In the genomic region with DNA sequence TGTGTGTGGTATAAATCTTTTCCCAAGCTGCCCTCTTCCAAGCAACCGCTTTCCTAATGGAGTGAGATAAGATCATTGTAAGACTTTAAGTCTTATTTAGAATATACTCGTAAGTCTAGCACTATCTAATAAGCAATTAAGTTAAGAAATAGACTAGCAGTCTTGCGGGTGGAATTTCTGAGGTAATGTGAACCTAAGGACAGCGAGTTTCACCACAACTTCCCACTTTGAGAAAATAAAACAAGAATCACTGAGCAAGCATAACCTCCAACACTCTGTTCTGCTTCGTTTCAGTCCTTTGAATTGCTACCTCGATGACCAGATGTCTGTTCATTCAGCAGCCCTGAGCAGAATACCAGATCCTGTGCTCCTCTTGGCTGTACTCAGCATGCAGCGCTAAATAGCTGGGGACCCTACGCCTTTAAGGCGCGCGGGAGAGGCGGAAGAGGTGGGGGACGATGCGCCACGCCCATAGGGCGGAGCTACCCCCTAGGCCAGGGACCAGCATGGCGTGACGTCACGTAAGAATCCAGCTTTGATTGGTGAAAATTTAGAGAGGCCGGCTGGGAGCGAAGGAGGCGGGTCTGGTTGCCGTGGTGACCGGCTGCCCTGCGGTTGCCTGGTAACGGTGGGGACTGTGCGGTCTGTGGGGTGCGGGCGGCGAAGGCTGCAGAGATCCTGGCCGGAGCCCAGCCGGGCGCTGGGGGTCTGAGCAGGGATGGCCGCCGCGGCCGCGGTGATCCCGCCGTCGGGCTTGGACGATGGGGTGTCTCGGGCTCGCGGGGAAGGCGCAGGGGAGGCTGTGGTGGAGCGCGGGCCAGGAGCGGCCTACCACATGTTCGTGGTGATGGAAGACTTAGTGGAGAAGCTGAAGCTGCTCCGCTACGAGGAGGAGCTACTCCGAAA, we compare ENCODE assay signal across 8 mouse cellular contexts. TPM values are rescaled to one million over a fixed set of nuclear protein-coding genes. Genes with fewer than 3 reads are reported as not detected.
A peak's percentile ranks its signal among the peaks of the same experiment; 100 is the strongest.
DNase-seq lines count a peak whose midpoint lies in the region; ATAC-seq lines count a peak whose summit lies in the region.

A gene (plus strand): TSS at position 614 of the 906 bp plus-strand sequence.

- peak within 1 kb of the TSS; percentile 77 for H3K4me2 ChIP-seq in hindbrain, embryonic 11.5 days (replicated peaks; ENCODE audit: low read depth, low read length)

- no peaks in the 10 kb centered on the region for H3K4me1 ChIP-seq in hindbrain, embryonic 11.5 days (replicated peaks; ENCODE audit: control insufficient read depth, insufficient read depth, low read length)

- peak within 1 kb of the TSS; percentile 85 for H3K9ac ChIP-seq in hindbrain, embryonic 11.5 days (ENCODE audit: low read depth, low read length)

- no peaks in the 10 kb centered on the region for H3K9me3 ChIP-seq in hindbrain, embryonic 11.5 days (ENCODE audit: control insufficient read depth, low read length)

- DNase-seq in Muller cell, postnatal 12 days (ENCODE audit: inconsistent ontology term), result peak; percentile 98
- DNase-seq in cerebellum, adult 9-11 months, result peak; percentile 99
- DNase-seq in frontal cortex, adult 2 months (ENCODE audit: extremely low spot score in 1 of 2, low spot score in 1 of 2), result peak; percentile 98 to 99
- DNase-seq in hindbrain, embryonic 11.5 days (ENCODE audit: low spot score), result peak; percentile 99
- DNase-seq in layer of hippocampus, postnatal 10 days (ENCODE audit: low spot score in 2 of 2), result peak; percentile 98
- peak; percentile 99 for DNase-seq in lung, postnatal 10 days
- peak; percentile 96 for DNase-seq in ovary, postnatal 36 days (ENCODE audit: low spot score)
- peak; percentile 98 for DNase-seq in thymus, postnatal 25 days

- peak within 1 kb of the TSS; percentile 72 for H3K27ac ChIP-seq in hindbrain, embryonic 11.5 days (ENCODE audit: low read depth, low read length)

- H3K4me3 ChIP-seq in hindbrain, embryonic 11.5 days (ENCODE audit: low read depth, low read length), result peak within 1 kb of the TSS; percentile 78

- 4% methylated on average over 53 of the region's 53 CpGs for WGBS in hindbrain, embryonic 11.5 days

- peak; percentile 100 for ATAC-seq in hindbrain, embryonic 11.5 days (ENCODE audit: low FRiP score)

- no peaks in the 10 kb centered on the region for H3K27me3 ChIP-seq in hindbrain, embryonic 11.5 days (ENCODE audit: control insufficient read depth, insufficient read depth, low read length)

- H3K36me3 ChIP-seq in hindbrain, embryonic 11.5 days (ENCODE audit: control insufficient read depth, insufficient read depth, low read length), result no peaks in the 10 kb centered on the region

RNA-seq across cellular contexts. Expression of the gene that starts here (rescaled TPM):
- polyA plus RNA-seq in frontal cortex, adult 2 months (2012; rRNA removed), result 68.1 and 74.1 TPM in 2 replicates
- 35.5 and 39.1 TPM in 2 replicates for polyA plus RNA-seq in hindbrain, embryonic 11.5 days (2014; fragmentation: Nextera tagmentation; extraction: Ambion mirVana)
- total RNA-seq in layer of hippocampus, postnatal 10 days (2021), result 10 to 100 TPM; 45.9 to 56.6 TPM

Comparison
In these comparisons a context has a peak if more than half of its experiments do, and no peak if none do; other contexts are left out.
1. Peak in every context shown above with its lines: DNase-seq, ATAC-seq, H3K4me3 ChIP-seq and H3K27ac ChIP-seq.